Mouse (Mus musculus) MEL (cell line): ENCODE data around the gene Pld5. TPM values are rescaled to one million over a fixed set of nuclear protein-coding genes. Genes with fewer than 3 reads are reported as not detected.

Source experiments
- DNase-seq: peaks from one replicate; pipeline ENCODE4 v3.0.0; 2011; ENCODE audit warnings: low read depth, low spot score
- H3K27ac ChIP-seq: 2 replicates; pipeline ENCODE4 v1.5.1; 2012; ENCODE audit warnings: low read depth, mild to moderate bottlenecking, control low read depth, low read length, moderate library complexity; ENCODE audit not compliant: control insufficient read depth
- H3K27me3 ChIP-seq, 2 experiments: fragments of 150-350 bp in 1 of 2; sonication (generic) in 1 of 2; 2 replicates each; pipeline ENCODE4 v1.6.1; 2012; ENCODE audit warnings: low read length in 2 of 2, mild to moderate bottlenecking in 2 of 2, improper control_type of control experiment in 1 of 2, moderate library complexity in 1 of 2; ENCODE audit not compliant: insufficient read depth in 2 of 2, control insufficient read depth in 1 of 2
- H3K36me3 ChIP-seq, 2 experiments: 2 replicates each; pipeline ENCODE4 v1.6.1; 2012 to 2014; ENCODE audit warnings: low read length in 2 of 2, improper control_type of control experiment in 1 of 2, inconsistent platforms in 1 of 2, mild to moderate bottlenecking in 1 of 2; ENCODE audit not compliant: insufficient read depth in 2 of 2, control insufficient read depth in 1 of 2
- H3K4me1 ChIP-seq, 2 experiments: fragments of 150-350 bp in 1 of 2; sonication (generic) in 1 of 2; 2 replicates each; pipeline ENCODE4 v1.6.1; 2012; ENCODE audit warnings: low read length in 2 of 2, improper control_type of control experiment in 1 of 2, mild to moderate bottlenecking in 1 of 2; ENCODE audit not compliant: insufficient read depth in 2 of 2, control insufficient read depth in 1 of 2
- H3K4me3 ChIP-seq, 2 experiments: fragments of 150-350 bp in 1 of 2; sonication (generic) in 1 of 2; 2 replicates each; pipeline ENCODE4 v1.5.1; 2012; ENCODE audit warnings: low read depth in 2 of 2, low read length in 2 of 2, mild to moderate bottlenecking in 2 of 2, moderate library complexity in 2 of 2, control low read depth in 1 of 2, improper control_type of control experiment in 1 of 2; ENCODE audit not compliant: control insufficient read depth in 1 of 2, insufficient read depth in 1 of 2
- H3K79me2 ChIP-seq: 2 replicates; pipeline ENCODE4 v1.6.1; 2012; ENCODE audit warnings: mild to moderate bottlenecking, low read length, moderate library complexity; ENCODE audit not compliant: control insufficient read depth, poor library complexity, insufficient read depth
- H3K9ac ChIP-seq: 2 replicates; pipeline ENCODE4 v1.6.1; 2012; ENCODE audit warnings: low read depth, mild to moderate bottlenecking, control low read depth, low read length, moderate library complexity; ENCODE audit not compliant: control insufficient read depth, poor library complexity, severe bottlenecking
- H3K9me3 ChIP-seq: fragments of 150-350 bp; sonication (generic); replicated peaks from 2 replicates; pipeline ENCODE4 v1.6.1; 2012; ENCODE audit warnings: mild to moderate bottlenecking, low read length, improper control_type of control experiment, moderate library complexity; ENCODE audit not compliant: insufficient read depth
- CHD1 ChIP-seq: IDR thresholded peaks from 2 replicates; pipeline ENCODE4 v1.6.1; 2012; ENCODE audit warnings: low read depth, mild to moderate bottlenecking, inconsistent platforms, low read length, improper control_type of control experiment
- CTCF ChIP-seq, 3 experiments: IDR thresholded peaks in 2 of 3; conservative IDR thresholded peaks in 1 of 3; 2 replicates each; pipeline ENCODE4 v1.5.1; 2011 to 2012; ENCODE audit warnings: low read length in 3 of 3, low read depth in 2 of 3, mild to moderate bottlenecking in 2 of 3, improper control_type of control experiment in 1 of 3, inconsistent platforms in 1 of 3, mixed read lengths in 1 of 3, moderate library complexity in 1 of 3; ENCODE audit not compliant: control insufficient read depth in 1 of 3, insufficient read depth in 1 of 3, poor library complexity in 1 of 3, severe bottlenecking in 1 of 3
- EP300 ChIP-seq, 2 experiments: IDR thresholded peaks; 2 replicates each; pipeline ENCODE4 v1.6.1; 2011; ENCODE audit warnings: improper control_type of control experiment in 2 of 2, low read length in 2 of 2, low read depth in 1 of 2, mild to moderate bottlenecking in 1 of 2
- ETS1 ChIP-seq: IDR thresholded peaks from 2 replicates; pipeline ENCODE4 v1.6.1; 2012; ENCODE audit warnings: low read depth, mild to moderate bottlenecking, inconsistent platforms, low read length, improper control_type of control experiment, moderate library complexity
- GABPA ChIP-seq: IDR thresholded peaks from 2 replicates; pipeline ENCODE4 v1.6.1; 2012; ENCODE audit warnings: low read depth, mild to moderate bottlenecking, inconsistent platforms, low read length, improper control_type of control experiment, moderate library complexity
- GATA1 ChIP-seq: IDR thresholded peaks from 2 replicates; pipeline ENCODE4 v1.6.1; 2011; ENCODE audit warnings: low read depth, low read length, improper control_type of control experiment
- HCFC1 ChIP-seq: IDR thresholded peaks from 2 replicates; pipeline ENCODE4 v1.6.1; 2012; ENCODE audit warnings: low read depth, mild to moderate bottlenecking, inconsistent platforms, low read length, improper control_type of control experiment, moderate library complexity
- MAX ChIP-seq: IDR thresholded peaks from 2 replicates; pipeline ENCODE4 v1.6.1; 2011; ENCODE audit warnings: low read length, improper control_type of control experiment
- MAZ ChIP-seq: IDR thresholded peaks from 2 replicates; pipeline ENCODE4 v1.6.1; 2012; ENCODE audit warnings: low read depth, mild to moderate bottlenecking, inconsistent platforms, low read length, improper control_type of control experiment
- RAD21 ChIP-seq: IDR thresholded peaks from 2 replicates; pipeline ENCODE4 v1.6.1; 2011; ENCODE audit warnings: mild to moderate bottlenecking, low read depth, low read length, improper control_type of control experiment
- SIN3A ChIP-seq: IDR thresholded peaks from 2 replicates; pipeline ENCODE4 v1.6.1; 2012; ENCODE audit warnings: low read length, improper control_type of control experiment, inconsistent platforms
- SMC3 ChIP-seq: IDR thresholded peaks from 2 replicates; pipeline ENCODE4 v1.6.1; 2011; ENCODE audit warnings: low read depth, low read length, improper control_type of control experiment
- UBTF ChIP-seq: IDR thresholded peaks from 2 replicates; pipeline ENCODE4 v1.6.1; 2012; ENCODE audit warnings: low read depth, mild to moderate bottlenecking, inconsistent platforms, low read length, improper control_type of control experiment, moderate library complexity, borderline replicate concordance; ENCODE audit not compliant: insufficient read depth
- USF2 ChIP-seq, 2 experiments: IDR thresholded peaks; 2 replicates each; pipeline ENCODE4 v1.6.1; 2011 to 2012; ENCODE audit warnings: improper control_type of control experiment in 2 of 2, low read length in 2 of 2, borderline replicate concordance in 1 of 2, inconsistent platforms in 1 of 2, low read depth in 1 of 2, mild to moderate bottlenecking in 1 of 2; ENCODE audit not compliant: insufficient read depth in 1 of 2
- ZC3H11A ChIP-seq: IDR thresholded peaks from 2 replicates; pipeline ENCODE4 v1.6.1; 2012; ENCODE audit warnings: low read depth, mild to moderate bottlenecking, inconsistent platforms, low read length, improper control_type of control experiment
- ZMIZ1 ChIP-seq: IDR thresholded peaks from 2 replicates; pipeline ENCODE4 v1.6.1; 2012; ENCODE audit warnings: low read depth, mild to moderate bottlenecking, inconsistent platforms, low read length, improper control_type of control experiment, moderate library complexity
- polyA plus RNA-seq, 2 experiments: library from polyadenylated mRNA; stranded (reverse) in 1 of 2; unstranded in 1 of 2; fragments of >175 nt in 1 of 2; fragments of >200 nt in 1 of 2; gene quantifications; 2 replicates each; pipeline versions ENCODE4 v1.2.1 to v1.2.4; 2012; ENCODE audit warnings: low replicate concordance in 2 of 2, low read depth in 1 of 2; ENCODE audit not compliant: insufficient read length in 2 of 2, insufficient read depth in 1 of 2, missing spikeins in 1 of 2
- total RNA-seq: library from RNA; depleted of rRNA; stranded (reverse); fragments of 300-350 nt; gene quantifications from 2 replicates; pipeline ENCODE4 v1.2.3, GENCODE M21; 2012

The Pld5 gene
- total and polyA plus RNA-seq, 3 experiments, result 0.01 TPM; not detected in 2

DNA sequence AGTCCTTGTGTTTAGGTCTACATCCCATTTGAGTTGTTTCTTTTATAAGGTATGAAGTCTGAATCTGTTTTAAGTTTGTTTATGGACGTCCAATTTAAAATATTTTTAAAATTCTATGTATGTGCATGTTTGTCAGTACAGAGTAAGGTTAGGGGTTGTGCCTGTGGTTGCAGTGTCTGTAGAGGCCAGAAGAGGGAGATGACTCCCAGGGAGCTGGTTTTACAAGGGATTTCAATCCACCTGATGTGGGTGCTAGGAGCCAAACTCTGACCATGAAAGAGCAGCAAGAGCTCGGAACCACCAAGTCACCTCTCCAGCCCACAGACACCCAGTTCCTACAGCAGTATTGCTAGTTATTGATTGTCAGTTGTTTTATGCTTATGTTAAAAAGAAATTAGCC lies 266.7 kb downstream of the Pld5 start:
- Histone ChIP-seq H3K9ac (no peak overlapping the region), H3K79me2 (no peaks in the 10 kb centered on the region), H3K27me3 (no peaks in the 10 kb centered on the region), H3K27ac (no peak overlapping the region)
- TF ChIP-seq ZC3H11A (no peak), SMC3 (peak; percentile 66), RAD21 (peak; percentile 44), CTCF (IDR thresholded peaks at IDR 0.05 in 2 of 3, conservative IDR thresholded peaks at IDR 0.05 in 1 of 3; ENCODE audit: control insufficient read depth in 1 of 3, insufficient read depth in 1 of 3, low read depth in 2 of 3, low read length in 3 of 3, poor library complexity in 1 of 3, severe bottlenecking in 1 of 3) (peak in 2 of 3 experiments; percentile 22 to 40; a peak in 3 of 6 replicates)
- TF ChIP-seq, all 39 proteins: peak for 3
- no peaks in the 10 kb centered on the region for H3K36me3 ChIP-seq
- no peaks in the 10 kb centered on the region for H3K4me1 ChIP-seq
- no peak overlapping the region for H3K4me3 ChIP-seq
- peak; percentile 24 for DNase-seq
- H3K9me3 ChIP-seq, result no peaks in the 10 kb centered on the region

DNA sequence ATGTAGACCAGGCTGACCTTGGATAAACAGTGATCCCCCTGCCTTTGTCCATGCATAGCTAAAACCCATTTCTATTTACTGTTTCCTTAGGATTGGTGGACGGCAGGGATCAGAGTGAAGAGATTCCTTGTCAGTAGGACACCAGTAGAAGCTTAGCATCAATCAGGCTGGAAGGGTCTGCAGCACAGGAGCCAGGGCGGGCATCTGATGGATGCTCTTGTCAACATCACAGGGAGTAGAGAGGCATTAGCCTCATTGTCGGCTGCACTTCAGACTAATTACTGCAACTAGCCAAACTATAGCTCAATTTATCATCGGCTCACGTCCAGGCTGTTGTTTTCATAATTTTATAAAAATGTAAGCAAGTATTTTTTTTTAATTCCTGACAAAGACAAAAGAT lies 274.5 kb downstream of the Pld5 start:
- Histone ChIP-seq H3K79me2 (no peaks in the 10 kb centered on the region), H3K4me1 (no peaks in the 10 kb centered on the region), H3K27me3 (no peaks in the 10 kb centered on the region), H3K9me3 (no peaks in the 10 kb centered on the region), H3K27ac (no peak overlapping the region), H3K4me3 (no peak overlapping the region), H3K9ac (no peak overlapping the region), H3K36me3 (no peaks in the 10 kb centered on the region)
- TF ChIP-seq ZC3H11A, result no peak
- no peak for TF ChIP-seq ETS1
- no peak for TF ChIP-seq UBTF
- TF ChIP-seq MAX, result no peak
- no peak for TF ChIP-seq MAZ
- TF ChIP-seq USF2 (IDR thresholded peaks at IDR 0.05; ENCODE audit: borderline replicate concordance in 1 of 2, insufficient read depth in 1 of 2, low read depth in 1 of 2, low read length in 2 of 2), result no peak
- TF ChIP-seq GATA1, result no peak
- no peak for TF ChIP-seq CHD1
- TF ChIP-seq HCFC1, result no peak
- no peak for DNase-seq

DNA sequence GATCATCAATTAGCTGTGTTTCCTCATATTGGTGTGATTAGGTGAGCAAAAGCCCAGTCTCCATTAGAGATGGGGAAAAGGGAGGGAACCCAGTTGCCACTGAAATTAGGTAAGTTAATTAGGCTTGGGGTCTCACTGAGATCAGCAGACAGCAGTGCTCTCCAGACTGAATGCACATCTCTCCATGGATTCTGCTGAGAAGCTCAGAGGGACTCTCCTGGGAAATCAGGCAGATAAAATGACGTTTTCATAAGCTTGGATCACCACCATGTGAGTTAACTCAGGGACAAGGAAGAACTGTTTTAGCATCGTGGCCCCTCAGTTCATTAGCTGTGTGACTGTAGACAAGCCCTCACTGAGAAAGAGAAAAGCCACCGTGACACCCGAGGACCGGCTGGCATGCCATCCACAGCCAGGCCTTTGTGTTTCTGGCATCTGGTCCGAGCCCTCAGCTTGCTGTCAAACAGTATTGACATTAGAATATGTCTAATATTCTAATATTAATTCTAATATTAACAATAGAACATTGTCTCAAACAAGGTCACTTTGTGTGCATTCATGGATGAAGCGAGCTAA lies 277.9 kb downstream of the Pld5 start:
- Histone ChIP-seq H3K36me3 (no peaks in the 10 kb centered on the region), H3K9me3 (no peaks in the 10 kb centered on the region), H3K27ac (no peak overlapping the region), H3K4me3 (no peak overlapping the region), H3K79me2 (no peaks in the 10 kb centered on the region), H3K27me3 (no peaks in the 10 kb centered on the region; a peak in 1 of 4 replicates), H3K9ac (no peak overlapping the region), H3K4me1 (no peaks in the 10 kb centered on the region)
- no peak for DNase-seq
- TF ChIP-seq GABPA (no peak), EP300 (IDR thresholded peaks at IDR 0.05; ENCODE audit: low read depth in 1 of 2, low read length in 2 of 2) (no peak), SIN3A (no peak), ZC3H11A (no peak), ZMIZ1 (no peak)
